Mouse (Mus musculus): ENCODE measurements around the gene Cldn19. TPM values are rescaled to one million over a fixed set of nuclear protein-coding genes. Genes with fewer than 3 reads are reported as not detected.
A peak's percentile ranks its signal among the peaks of the same experiment; 100 is the strongest.

Cldn19 gene
- 12.8 and 13.5 TPM in 2 replicates for polyA plus RNA-seq (2015; fragmentation: Nextera tagmentation; extraction: Ambion mirVana)

GRCm38 (mm10) chr4:119255351-119255750 is at the start of gene Cldn19:
Gene Cldn19 (plus strand): TSS chr4:119255414.
- H3K27ac ChIP-seq (ENCODE audit: low read depth, low read length) = peak within 1 kb of the TSS; percentile 94; the same call in 1 of the 2 replicates
- H3K27me3 ChIP-seq (replicated peaks; ENCODE audit: control insufficient read depth, insufficient read depth, low read length) = no peaks in the 10 kb centered on the region
- ATAC-seq = no peak
- 0 out of 2 replicates have a peak, but pooled peaks cover 2% of the 10 kb centered on the region for H3K4me1 ChIP-seq (replicated peaks; ENCODE audit: control insufficient read depth, insufficient read depth, low read length)
- H3K9me3 ChIP-seq (ENCODE audit: control insufficient read depth) = no peaks in the 10 kb centered on the region
- TF ChIP-seq CTCF (IDR thresholded peaks at IDR 0.05; ENCODE audit: low read depth) = no peak
- no peaks in the 10 kb centered on the region for H3K36me3 ChIP-seq (ENCODE audit: control insufficient read depth, insufficient read depth)
- H3K9ac ChIP-seq (ENCODE audit: low read depth, low read length) = peak within 1 kb of the TSS; percentile 58
- 85% methylated on average over 12 of the region's 12 CpGs for WGBS
- H3K4me2 ChIP-seq (replicated peaks; ENCODE audit: low read depth) = peak within 1 kb of the TSS; percentile 48
- no peak within 1 kb of the TSS for H3K4me3 ChIP-seq (ENCODE audit: low read depth, low read length)

- TF ChIP-seq CTCF (IDR thresholded peaks at IDR 0.05; ENCODE audit: low read depth) = no peak
- H3K9ac ChIP-seq (ENCODE audit: low read depth, low read length) = no peak overlapping the region
- no peak overlapping the region for H3K27ac ChIP-seq (ENCODE audit: low read depth, low read length)
- no peaks in the 10 kb centered on the region for H3K27me3 ChIP-seq (replicated peaks; ENCODE audit: control insufficient read depth, insufficient read depth, low read length)
- WGBS = 70% methylated on average over 8 of the region's 8 CpGs
- no peaks in the 10 kb centered on the region for H3K36me3 ChIP-seq (ENCODE audit: control insufficient read depth, insufficient read depth)
- H3K4me1 ChIP-seq (replicated peaks; ENCODE audit: control insufficient read depth, insufficient read depth, low read length) = no peaks in the 10 kb centered on the region
- ATAC-seq = no peak
- no peak overlapping the region for H3K4me3 ChIP-seq (ENCODE audit: low read depth, low read length)
- no peaks in the 10 kb centered on the region for H3K9me3 ChIP-seq (ENCODE audit: control insufficient read depth)
- no peak overlapping the region for H3K4me2 ChIP-seq (replicated peaks; ENCODE audit: low read depth)
Observed at GRCm38 (mm10) chr4:119216667-119217066, 38.5 kb upstream of the Cldn19 start.

- H3K27me3 ChIP-seq (replicated peaks; ENCODE audit: control insufficient read depth, insufficient read depth, low read length) = no peaks in the 10 kb centered on the region
- H3K36me3 ChIP-seq (ENCODE audit: control insufficient read depth, insufficient read depth) = no peaks in the 10 kb centered on the region; the same call in 1 of the 2 replicates
- H3K9ac ChIP-seq (ENCODE audit: low read depth, low read length) = no peak within 1 kb of the TSS
- H3K4me2 ChIP-seq (replicated peaks; ENCODE audit: low read depth) = no peak within 1 kb of the TSS
- TF ChIP-seq CTCF (IDR thresholded peaks at IDR 0.05; ENCODE audit: low read depth) = no peak
- 18% methylated on average over 11 of the region's 11 CpGs for WGBS
- H3K9me3 ChIP-seq (ENCODE audit: control insufficient read depth) = no peaks in the 10 kb centered on the region
- H3K27ac ChIP-seq (ENCODE audit: low read depth, low read length) = no peak within 1 kb of the TSS
- H3K4me3 ChIP-seq (ENCODE audit: low read depth, low read length) = no peak within 1 kb of the TSS
- no peak for ATAC-seq
- H3K4me1 ChIP-seq (replicated peaks; ENCODE audit: control insufficient read depth, insufficient read depth, low read length) = no peaks in the 10 kb centered on the region
Observed at GRCm38 (mm10) chr4:119218169-119218568, 37.0 kb upstream of the Cldn19 start, which contains the start of gene Tmem269. Gene Tmem269 (minus strand): TSS chr4:119218217.

- Histone ChIP-seq H3K9me3 (ENCODE audit: control insufficient read depth) (no peaks in the 10 kb centered on the region), H3K27ac (ENCODE audit: low read depth, low read length) (no peak overlapping the region), H3K9ac (ENCODE audit: low read depth, low read length) (no peak overlapping the region), H3K27me3 (replicated peaks; ENCODE audit: control insufficient read depth, insufficient read depth, low read length) (no peaks in the 10 kb centered on the region), H3K4me3 (ENCODE audit: low read depth, low read length) (no peak overlapping the region), H3K4me1 (replicated peaks; ENCODE audit: control insufficient read depth, insufficient read depth, low read length) (no peaks in the 10 kb centered on the region), H3K36me3 (ENCODE audit: control insufficient read depth, insufficient read depth) (peaks cover 39% of the 10 kb centered on the region), H3K4me2 (replicated peaks; ENCODE audit: low read depth) (no peak overlapping the region)
- ATAC-seq = 0 out of 2 replicates have a peak, but pooled peaks have one; percentile 23
- TF ChIP-seq CTCF (IDR thresholded peaks at IDR 0.05; ENCODE audit: low read depth) = peak; percentile 83
- WGBS = 88% methylated on average over 1 of the region's 1 CpGs
Observed at GRCm38 (mm10) chr4:119223696-119224095, 31.5 kb upstream of the Cldn19 start.

- 96% methylated on average over 3 of the region's 3 CpGs for WGBS
- TF ChIP-seq CTCF (IDR thresholded peaks at IDR 0.05; ENCODE audit: low read depth) = no peak
- Histone ChIP-seq H3K4me2 (replicated peaks; ENCODE audit: low read depth) (no peak overlapping the region), H3K4me3 (ENCODE audit: low read depth, low read length) (no peak overlapping the region), H3K9me3 (ENCODE audit: control insufficient read depth) (no peaks in the 10 kb centered on the region), H3K27ac (ENCODE audit: low read depth, low read length) (no peak overlapping the region), H3K4me1 (replicated peaks; ENCODE audit: control insufficient read depth, insufficient read depth, low read length) (no peaks in the 10 kb centered on the region), H3K9ac (ENCODE audit: low read depth, low read length) (no peak overlapping the region), H3K36me3 (ENCODE audit: control insufficient read depth, insufficient read depth) (peaks cover 42% of the 10 kb centered on the region), H3K27me3 (replicated peaks; ENCODE audit: control insufficient read depth, insufficient read depth, low read length) (no peaks in the 10 kb centered on the region)
- ATAC-seq = no peak
Observed at GRCm38 (mm10) chr4:119224534-119224933, 30.7 kb upstream of the Cldn19 start.

GRCm38 (mm10) chr4:119225719-119226118 is 29.5 kb upstream of the Cldn19 start:
- Histone ChIP-seq H3K9ac (ENCODE audit: low read depth, low read length) (no peak overlapping the region), H3K4me1 (replicated peaks; ENCODE audit: control insufficient read depth, insufficient read depth, low read length) (no peaks in the 10 kb centered on the region), H3K27ac (ENCODE audit: low read depth, low read length) (no peak overlapping the region), H3K4me2 (replicated peaks; ENCODE audit: low read depth) (no peak overlapping the region), H3K4me3 (ENCODE audit: low read depth, low read length) (no peak overlapping the region), H3K36me3 (ENCODE audit: control insufficient read depth, insufficient read depth) (peaks cover 43% of the 10 kb centered on the region), H3K27me3 (replicated peaks; ENCODE audit: control insufficient read depth, insufficient read depth, low read length) (no peaks in the 10 kb centered on the region), H3K9me3 (ENCODE audit: control insufficient read depth) (no peaks in the 10 kb centered on the region)
- TF ChIP-seq CTCF (IDR thresholded peaks at IDR 0.05; ENCODE audit: low read depth) = no peak
- ATAC-seq = no peak
- 91% methylated on average over 9 of the region's 9 CpGs for WGBS

- ATAC-seq = no peak
- WGBS = 89% methylated on average over 11 of the region's 11 CpGs
- Histone ChIP-seq H3K27ac (ENCODE audit: low read depth, low read length) (no peak overlapping the region), H3K36me3 (ENCODE audit: control insufficient read depth, insufficient read depth) (peaks cover 43% of the 10 kb centered on the region), H3K9me3 (ENCODE audit: control insufficient read depth) (no peaks in the 10 kb centered on the region), H3K4me2 (replicated peaks; ENCODE audit: low read depth) (no peak overlapping the region), H3K9ac (ENCODE audit: low read depth, low read length) (no peak overlapping the region), H3K4me3 (ENCODE audit: low read depth, low read length) (no peak overlapping the region), H3K4me1 (replicated peaks; ENCODE audit: control insufficient read depth, insufficient read depth, low read length) (no peaks in the 10 kb centered on the region), H3K27me3 (replicated peaks; ENCODE audit: control insufficient read depth, insufficient read depth, low read length) (no peaks in the 10 kb centered on the region)
- TF ChIP-seq CTCF (IDR thresholded peaks at IDR 0.05; ENCODE audit: low read depth) = no peak
Observed at GRCm38 (mm10) chr4:119226751-119227150, 28.5 kb upstream of the Cldn19 start.
